Mouse (Mus musculus) heart, adult 2 months (tissue): ENCODE measurements around the gene Nek6.

Experiments used
- CTCF ChIP-seq: fragments of 200-600 bp; IDR thresholded peaks from 2 replicates; pipeline ENCODE4 v1.8.1; 2022; ENCODE audit warnings: antibody characterized with exemption, mild to moderate bottlenecking, moderate library complexity
- EP300 ChIP-seq: fragments of 200-500 bp; IDR thresholded peaks from 2 replicates; pipeline ENCODE4 v1.6.1; 2011; ENCODE audit warnings: low read depth, low read length, control low read depth; ENCODE audit not compliant: insufficient read depth
- POLR2A ChIP-seq: fragments of 200-500 bp; IDR thresholded peaks from 2 replicates; pipeline ENCODE4 v1.6.1; 2011; ENCODE audit warnings: mild to moderate bottlenecking, low read depth, low read length, control low read depth; ENCODE audit not compliant: insufficient read depth

GRCm38 (mm10) chr2:38579528-38579927 is 68.1 kb downstream of the Nek6 start:
- no peak for TF ChIP-seq CTCF
- no peak for TF ChIP-seq POLR2A
- TF ChIP-seq EP300: no peak
